Mouse (Mus musculus) gastrocnemius, postnatal 36 days (tissue): Measurements from ENCODE around the gene Ifi206. TPM values are rescaled to one million over a fixed set of nuclear protein-coding genes. Genes with fewer than 3 reads are reported as not detected.

ENCODE experiments used
- DNase-seq, 2 experiments: peaks; one replicate each; pipeline ENCODE4 v3.0.0; 2022
- intact Hi-C: fragments of 180-260 bp; cut with DNase I; formaldehyde crosslinking; loops from one replicate; pipeline ENCODE4 v1.15.1; 2025
- microRNA-seq, 2 experiments: library from miRNA; unstranded; fragments of <30 nt; microRNA quantifications; one replicate each; pipeline ENCODE4 v1.2.0; 2021
- total RNA-seq, 2 experiments: library from RNA; stranded (reverse); gene quantifications; 2 replicates each; pipeline ENCODE4 v1.2.3; 2021

The Ifi206 gene
- total RNA-seq, 2 experiments from 2014 or later: not detected

GRCm38 (mm10) chr1:173426345-173426744, 64.5 kb downstream of the Ifi206 start:
- intact Hi-C loops: no loop called here
- no peak for DNase-seq

GRCm38 (mm10) chr1:173420374-173420773, 70.5 kb downstream of the Ifi206 start:
- intact Hi-C loops: no loop called here
- DNase-seq: no peak

- intact Hi-C loops: no loop called here
- no peak for DNase-seq
These were observed 71.8 kb downstream of the Ifi206 start for GRCm38 (mm10) chr1:173418936-173419621.

DNA sequence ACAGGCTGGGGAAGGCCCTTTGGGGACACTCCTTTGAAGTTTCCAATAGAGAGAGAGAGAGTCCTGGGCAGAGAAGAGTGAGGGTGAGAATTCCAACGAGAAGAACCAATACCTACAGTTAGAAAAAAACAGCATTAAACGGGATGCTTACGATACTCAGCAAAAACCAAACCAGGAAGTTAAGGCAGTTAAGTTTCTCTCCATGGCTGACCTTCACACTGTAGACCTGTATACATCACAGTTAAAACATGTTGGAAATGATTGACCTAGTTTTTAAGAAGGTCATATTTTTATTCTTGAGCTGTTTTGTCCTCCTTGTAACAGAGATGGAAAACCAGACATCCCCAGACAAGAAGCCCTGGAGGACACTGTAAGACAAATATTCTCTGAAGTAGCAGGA, 72.3 kb downstream of the Ifi206 start:
- intact Hi-C loops: no loop called here
- no peak for DNase-seq

Small RNA genes within 50 kb of the gene (microRNA-seq; reads per million reads assigned to microRNA genes)
- 0 reads per million in 2 experiments for gene Gm44481

Other genes starting within 250 kb of the Ifi206 start
- not detected for gene Olfr418, start 225.0 kb downstream of the Ifi206 start, total RNA-seq
- gene Mptx2, start 213.3 kb downstream of the Ifi206 start, total RNA-seq: not detected
- 1 to 10 TPM; 2.2 to 2.9 TPM for gene Ackr1, start 157.3 kb downstream of the Ifi206 start, total RNA-seq
- under 1 TPM in 1 of 2 experiments, not detected in 1; 0.47 TPM for gene Aim2, start 140.2 kb downstream of the Ifi206 start, total RNA-seq
- gene Cadm3, start 123.3 kb downstream of the Ifi206 start, total RNA-seq: 1 to 10 TPM; 8.7 to 8.9 TPM
- gene Ifi214, start 44.9 kb upstream of the Ifi206 start, total RNA-seq: not detected
- not detected for gene Ifi213, start 108.2 kb upstream of the Ifi206 start, total RNA-seq
- gene Ifi209, start 139.9 kb upstream of the Ifi206 start, total RNA-seq: under 1 TPM; 0.15 to 0.20 TPM
- under 1 TPM; 0.07 to 0.10 TPM for gene Ifi208, start 182.6 kb upstream of the Ifi206 start, total RNA-seq